Mouse (Mus musculus) adrenal gland, adult 18-20 months (tissue): ENCODE data around the gene Phf14. TPM values are rescaled to one million over a fixed set of nuclear protein-coding genes. Genes with fewer than 3 reads are reported as not detected.
A peak's percentile ranks its signal among the peaks of the same experiment; 100 is the strongest.
"Not testable (repeated sequence)": the region's sequence is repeated elsewhere in the genome, so short reads cannot be mapped to it uniquely, and the experiment has no call there.

ENCODE experiments used
- DNase-seq, 2 experiments: peaks; one replicate each; pipeline ENCODE4 v3.0.0; 2021 to 2022; ENCODE audit warnings: low spot score in 2 of 2
- total RNA-seq, 2 experiments: library from RNA; stranded (reverse); gene quantifications; 1 replicate in 1 of 2; 2 replicates in 1 of 2; pipeline ENCODE4 v1.2.3; 2021

Phf14 gene
- total RNA-seq, 2 experiments from 2014 or later: 20.3 to 27.3 TPM

DNA sequence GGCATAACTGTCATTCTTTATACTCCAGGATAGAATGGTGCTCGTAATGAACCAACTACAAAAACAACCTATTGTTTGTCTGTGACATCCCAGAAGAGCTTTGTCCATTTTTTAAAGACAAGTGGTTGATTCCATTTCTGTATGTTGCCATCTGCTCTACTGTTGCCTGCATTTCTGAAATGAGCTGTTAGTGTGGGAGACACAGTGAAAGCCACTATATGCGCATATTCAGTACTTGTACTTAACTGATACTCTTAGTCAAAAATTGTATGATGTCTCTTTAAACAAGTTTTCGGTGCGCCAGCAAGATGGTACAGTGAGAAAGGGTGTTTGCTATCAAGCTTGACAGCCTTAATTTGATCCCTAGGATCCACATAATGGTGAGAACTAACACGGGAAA is 177.1 kb downstream of the Phf14 start:
- DNase-seq: no peak

DNA sequence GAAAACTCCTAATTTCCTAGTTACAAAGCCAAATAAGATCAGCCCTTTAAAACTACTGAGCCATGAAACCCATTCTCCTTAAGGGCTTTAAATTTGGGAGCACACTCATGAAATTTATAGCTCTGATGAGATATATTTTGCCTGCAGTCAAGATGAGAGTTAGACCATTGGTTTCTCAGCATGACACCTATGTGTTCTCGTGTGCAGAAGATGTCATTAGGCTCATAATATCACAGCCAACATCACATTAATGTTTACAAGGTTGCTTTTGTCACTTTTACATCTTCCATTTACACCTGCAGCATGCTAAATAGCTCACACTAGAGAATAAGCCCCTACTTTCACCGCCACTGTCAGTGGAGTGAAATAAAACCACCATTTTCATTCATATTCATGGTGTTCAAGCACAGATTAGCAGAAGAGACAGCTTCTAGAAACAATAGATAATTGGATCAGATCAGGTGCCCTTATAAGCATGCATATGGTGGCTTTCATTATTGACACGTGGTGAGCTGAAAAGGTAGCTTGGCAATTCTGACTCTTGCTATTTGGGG is 181.9 kb downstream of the Phf14 start:
- no peak for DNase-seq

DNA sequence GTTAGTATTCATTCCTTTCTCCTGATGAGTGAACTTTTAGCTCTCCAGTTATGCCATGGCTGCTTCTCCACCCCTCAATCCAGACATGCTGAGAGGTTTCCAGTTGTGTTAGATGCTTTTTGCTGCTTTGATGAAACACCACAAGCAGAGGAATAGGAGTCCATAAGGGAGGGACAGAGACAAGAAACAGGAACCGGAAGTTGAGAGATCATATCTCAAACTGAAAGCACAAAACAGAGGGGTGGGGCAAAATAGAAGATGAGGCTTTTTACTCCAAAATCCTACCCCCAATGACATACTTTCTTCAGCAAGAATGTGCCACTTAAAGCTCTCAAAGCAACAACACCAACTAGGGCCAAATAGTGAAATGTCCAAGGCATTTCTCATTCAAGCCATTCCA is 188.1 kb downstream of the Phf14 start:
- no peak for DNase-seq

DNA sequence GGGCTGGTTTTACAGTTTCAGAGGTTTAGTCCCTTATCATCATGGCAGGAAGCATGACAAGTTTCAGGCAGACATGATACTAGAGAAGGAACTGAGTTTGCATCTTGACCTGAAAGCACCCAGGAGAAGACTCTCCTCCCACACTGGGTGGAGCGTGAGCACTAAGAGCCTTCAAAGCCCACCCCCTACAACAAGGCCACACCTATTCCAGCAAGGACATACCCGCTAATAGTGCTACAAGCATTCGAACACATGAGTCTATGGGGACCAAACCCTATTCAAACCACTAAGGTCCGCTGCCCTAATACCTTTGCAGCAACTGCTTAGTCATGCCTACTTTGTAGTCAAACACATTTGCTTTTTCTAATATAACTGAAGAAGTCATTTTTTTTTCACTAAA is 189.5 kb downstream of the Phf14 start:
- DNase-seq: no peak

DNA sequence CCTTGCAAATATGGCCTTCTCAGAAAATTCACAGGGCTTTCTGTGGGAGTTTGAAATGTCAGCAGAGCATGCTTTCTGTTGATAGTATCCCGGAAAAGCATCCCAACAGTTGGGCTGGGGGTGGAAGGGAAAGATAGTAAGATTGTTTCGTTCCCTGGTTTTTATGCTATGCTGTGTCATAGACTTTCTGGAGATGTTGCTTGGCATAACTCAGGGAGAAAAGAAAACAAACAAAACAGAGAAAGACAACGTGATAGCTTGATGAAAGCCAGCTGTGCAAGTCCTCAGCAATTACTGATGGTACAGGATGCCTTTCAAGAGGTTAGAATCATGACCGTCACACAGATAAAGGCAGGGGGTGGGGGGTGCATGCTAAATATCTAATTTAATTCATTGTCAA is 197.5 kb downstream of the Phf14 start:
- no peak for DNase-seq

- DNase-seq: no peak
Observed at GRCm38 (mm10) chr6:12107326-12107725, 199.7 kb downstream of the Phf14 start.

- DNase-seq: no peak
Observed at GRCm38 (mm10) chr6:12107786-12108185, 200.2 kb downstream of the Phf14 start.

GRCm38 (mm10) chr6:12116926-12117818 is 209.6 kb downstream of the Phf14 start:
- no peak for DNase-seq

DNA sequence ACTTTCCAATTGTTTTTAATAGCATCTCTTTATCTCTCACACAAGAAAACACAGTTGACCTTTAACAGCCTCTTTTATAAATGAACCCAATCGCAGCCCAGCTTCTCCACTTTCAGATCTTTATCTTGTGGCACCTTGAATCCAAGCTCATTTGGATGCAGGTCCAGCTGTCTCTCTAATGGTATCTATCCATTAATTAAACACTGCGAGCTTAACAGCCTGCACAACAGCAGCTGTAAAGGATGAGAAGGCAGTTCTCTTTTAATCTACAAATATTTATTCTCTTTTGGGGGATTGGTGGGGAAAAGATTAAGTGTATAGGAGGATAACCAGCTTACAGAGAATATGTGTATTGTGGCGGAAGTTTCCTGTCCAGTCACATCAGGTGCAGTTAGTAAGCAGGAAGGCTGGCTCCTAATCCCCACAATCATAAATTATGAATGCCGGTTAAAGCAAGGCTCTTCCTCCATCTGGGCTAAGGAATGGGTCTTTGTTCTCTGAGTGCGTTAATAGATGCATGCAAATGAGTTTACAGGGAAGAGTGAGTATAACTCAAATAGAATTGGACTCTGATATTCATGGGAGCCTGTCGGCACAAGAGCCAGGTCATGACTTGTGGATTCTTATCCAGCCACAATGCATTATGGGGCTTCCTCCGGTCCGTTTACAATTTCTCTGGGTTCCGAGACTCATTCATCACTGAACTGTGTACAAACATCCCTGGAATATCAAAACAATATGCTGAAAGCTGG is 210.4 kb downstream of the Phf14 start:
- no peak for DNase-seq

DNA sequence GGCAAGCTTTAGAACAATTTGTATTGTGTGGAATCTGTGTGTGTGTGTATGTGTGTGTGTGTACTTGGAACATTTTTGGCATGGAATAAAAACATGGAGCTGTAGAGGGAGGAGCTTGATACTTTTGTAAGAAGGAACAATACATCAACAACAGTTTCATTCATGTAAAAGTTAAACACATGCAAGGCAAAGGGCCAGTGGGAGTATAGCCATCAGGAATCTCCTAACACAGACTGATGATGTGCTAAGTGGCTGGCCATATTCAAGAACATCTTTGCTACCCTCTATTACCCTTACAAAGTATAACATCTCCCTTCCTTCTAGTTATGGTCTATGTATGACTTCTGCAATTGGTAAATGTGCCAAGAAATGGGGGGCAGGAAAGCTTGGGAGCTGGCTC is 215.2 kb downstream of the Phf14 start:
- DNase-seq: no peak

DNA sequence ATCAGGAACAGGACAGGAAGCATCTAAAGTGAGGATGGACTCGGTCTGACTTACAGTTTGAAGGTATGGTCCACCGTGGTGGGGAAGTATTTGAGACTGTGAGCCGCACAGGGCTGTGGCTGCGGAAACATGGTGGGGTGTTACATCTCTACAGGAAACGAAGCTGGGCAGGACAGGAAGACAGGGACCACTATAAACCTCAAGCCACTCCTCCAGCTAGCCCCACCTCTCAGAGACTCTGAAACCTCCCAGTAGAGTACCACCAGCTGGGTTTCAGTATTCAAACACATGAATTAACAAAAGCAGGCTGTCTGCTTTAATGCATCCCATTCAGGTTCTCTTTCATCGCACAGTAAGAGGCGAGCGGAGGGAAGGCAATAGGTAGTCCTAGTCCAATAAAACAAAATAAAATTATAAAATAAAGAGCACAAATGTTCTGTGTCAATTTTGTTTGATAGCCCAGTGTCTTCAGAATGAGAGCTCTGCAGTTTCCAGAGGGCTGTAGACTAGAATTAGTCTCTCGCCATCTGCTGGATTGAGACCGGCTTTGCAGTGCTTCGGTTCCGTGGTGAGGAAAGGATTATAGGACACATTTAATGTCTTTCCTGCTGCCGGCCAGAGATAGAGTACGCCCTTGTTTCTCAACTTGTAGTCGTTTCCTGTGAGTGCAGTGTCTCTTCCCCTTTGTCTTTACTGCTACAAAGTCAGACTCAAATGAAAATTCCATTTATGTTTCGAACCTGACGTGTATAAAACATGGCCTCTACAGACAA is 217.6 kb downstream of the Phf14 start:
- DNase-seq: peak; percentile 12 to 22

- not testable (repeated sequence) for DNase-seq
Observed at GRCm38 (mm10) chr6:12126601-12127000, 219.0 kb downstream of the Phf14 start.

GRCm38 (mm10) chr6:12127287-12127686 is 219.7 kb downstream of the Phf14 start:
- no peak for DNase-seq

Other genes starting within 250 kb of the Phf14 start
- gene Ndufa4, start 312 bp upstream of the Phf14 start, total RNA-seq: 1,000 to 10,000 TPM; 1,022 to 1,412 TPM